Mouse (Mus musculus) cerebellum, adult 9-10 months (tissue): ENCODE measurements around the gene Golph3.

Experiments
- DNase-seq: peaks from one replicate; pipeline ENCODE4 v3.0.0; 2022

Gene Golph3

GRCm38 (mm10) chr15:12388726-12389489 lies 67.7 kb downstream of the Golph3 start:
- DNase-seq: no peak

GRCm38 (mm10) chr15:12394758-12395157 lies 73.5 kb downstream of the Golph3 start:
- DNase-seq: no peak

- DNase-seq: no peak
Observed at GRCm38 (mm10) chr15:12397032-12397431, 75.8 kb downstream of the Golph3 start.
